Mouse (Mus musculus) gastrocnemius, adult 2 months (tissue): ENCODE measurements around the gene Olfr1054. TPM values are rescaled to one million over a fixed set of nuclear protein-coding genes. Genes with fewer than 3 reads are reported as not detected.
"Not testable (repeated sequence)": the region's sequence is repeated elsewhere in the genome, so short reads cannot be mapped to it uniquely, and the experiment has no call there.

Experiments used
- DNase-seq: peaks from one replicate; pipeline ENCODE4 v3.0.0; 2022
- H3K27ac ChIP-seq: fragments of 200-600 bp; 2 replicates; pipeline ENCODE4 v1.8.1; 2022; ENCODE audit warnings: mild to moderate bottlenecking
- H3K4me3 ChIP-seq: fragments of 200-600 bp; 2 replicates; pipeline ENCODE4 v1.8.1; 2022; ENCODE audit warnings: mild to moderate bottlenecking, moderate library complexity
- CTCF ChIP-seq: fragments of 200-600 bp; IDR thresholded peaks from 2 replicates; pipeline ENCODE4 v1.8.1; 2022; ENCODE audit warnings: antibody characterized with exemption, mild to moderate bottlenecking, moderate library complexity
- intact Hi-C: fragments of 180-260 bp; cut with DNase I; formaldehyde crosslinking; loops from one replicate; pipeline ENCODE4 v1.15.1; 2025
- long read RNA-seq, 2 experiments: library from polyadenylated mRNA; stranded (forward); transcript quantifications; one replicate each; pipeline ENCODE4 v2.0.0; 2021
- total RNA-seq, 2 experiments: library from RNA; stranded (reverse); gene quantifications; 2 replicates each; pipeline ENCODE4 v1.2.3; 2021

Olfr1054 gene
- total RNA-seq = not detected
- long read RNA-seq, experiment 1 = 0 reads
- long read RNA-seq, experiment 2 = 0 reads

GRCm38 (mm10) chr2:86335333-86335732 is at the start of gene Olfr1054:
TSS of gene Olfr1054 (minus strand) at chr2:86335433.
- no peak for DNase-seq
- intact Hi-C loops = loop anchor here (10.0 kb wide), 1 partner anchor 1619 kb away; the partner anchor contains the start of gene Olfr1156
- no peak within 1 kb of the TSS for H3K27ac ChIP-seq
- no peak within 1 kb of the TSS for H3K4me3 ChIP-seq
- no peak for TF ChIP-seq CTCF

GRCm38 (mm10) chr2:86378293-86378692 is 43.1 kb upstream of the Olfr1054 start, which contains the start of gene Olfr1057:
TSS of gene Olfr1057 (minus strand) at chr2:86378393.
- no peak for DNase-seq
- no peak within 1 kb of the TSS for H3K27ac ChIP-seq
- intact Hi-C loops = no loop called here
- no peak within 1 kb of the TSS for H3K4me3 ChIP-seq
- no peak for TF ChIP-seq CTCF

- intact Hi-C loops, H3K27ac ChIP-seq, DNase-seq, H3K4me3 ChIP-seq: not testable (repeated sequence)
Observed at GRCm38 (mm10) chr2:86366342-86366741, 31.1 kb upstream of the Olfr1054 start.

GRCm38 (mm10) chr2:86362369-86362768 is 27.1 kb upstream of the Olfr1054 start, which contains the start of gene Olfr1056:
TSS of gene Olfr1056 (minus strand) at chr2:86362469.
- Histone ChIP-seq H3K4me3 (no peak within 1 kb of the TSS), H3K27ac (no peak within 1 kb of the TSS)
- intact Hi-C loops = no loop called here
- no peak for TF ChIP-seq CTCF
- no peak for DNase-seq

- DNase-seq, H3K27ac ChIP-seq, intact Hi-C loops, H3K4me3 ChIP-seq: not testable (repeated sequence)
Observed at GRCm38 (mm10) chr2:86351751-86352150, 16.5 kb upstream of the Olfr1054 start.

GRCm38 (mm10) chr2:86350184-86350583 is 15.0 kb upstream of the Olfr1054 start, which contains the start of gene Olfr1055:
TSS of gene Olfr1055 (minus strand) at chr2:86350284.
- TF ChIP-seq CTCF = no peak
- intact Hi-C loops = no loop called here

GRCm38 (mm10) chr2:86315184-86315583 is 20.0 kb downstream of the Olfr1054 start, which contains the start of gene Olfr1053:
TSS of gene Olfr1053 (minus strand) at chr2:86315284.
- no peak for DNase-seq
- intact Hi-C loops = no loop called here
- Histone ChIP-seq H3K4me3 (no peak within 1 kb of the TSS), H3K27ac (no peak within 1 kb of the TSS)
- TF ChIP-seq CTCF = no peak

More at GRCm38 (mm10) chr2:86350184-86350583, 15.0 kb upstream of the Olfr1054 start, which contains the start of gene Olfr1055:
- no peak for DNase-seq
- H3K27ac ChIP-seq = no peak within 1 kb of the TSS
- no peak within 1 kb of the TSS for H3K4me3 ChIP-seq

GRCm38 (mm10) chr2:86292155-86292554 is 43.1 kb downstream of the Olfr1054 start, which contains the start of gene Olfr1052:
TSS of gene Olfr1052 (plus strand) at chr2:86292455.
- DNase-seq = no peak
- intact Hi-C loops = no loop called here
- TF ChIP-seq CTCF = no peak

More at GRCm38 (mm10) chr2:86292155-86292554, 43.1 kb downstream of the Olfr1054 start, which contains the start of gene Olfr1052:
- H3K27ac ChIP-seq = no peak within 1 kb of the TSS
- H3K4me3 ChIP-seq = no peak within 1 kb of the TSS

Other genes with a start within 250 kb of the Olfr1054 start
- not detected for gene Olfr1037, start 248.0 kb downstream of the Olfr1054 start, total RNA-seq
- gene Olfr1039, start 199.5 kb downstream of the Olfr1054 start, total RNA-seq = not detected
- gene Olfr1040, start 188.7 kb downstream of the Olfr1054 start, total RNA-seq = not detected
- gene Olfr1042, start 173.6 kb downstream of the Olfr1054 start, total RNA-seq = not detected
- not detected for gene Olfr1043, start 167.9 kb downstream of the Olfr1054 start, total RNA-seq
- not detected for gene Olfr1044, start 157.6 kb downstream of the Olfr1054 start, total RNA-seq
- not detected for gene Olfr52, start 149.8 kb downstream of the Olfr1054 start, total RNA-seq
- gene Olfr1045, start 132.4 kb downstream of the Olfr1054 start, total RNA-seq = not detected
- not detected for gene Olfr1046, start 116.1 kb downstream of the Olfr1054 start, total RNA-seq
- not detected for gene Olfr1047, start 104.0 kb downstream of the Olfr1054 start, total RNA-seq
- gene Olfr1048, start 95.1 kb downstream of the Olfr1054 start, total RNA-seq = not detected
- not detected for gene Olfr1049, start 77.1 kb downstream of the Olfr1054 start, total RNA-seq
- not detected for gene Olfr1051, start 56.3 kb downstream of the Olfr1054 start, total RNA-seq
- gene Olfr1052, start 43.0 kb downstream of the Olfr1054 start, total RNA-seq = not detected
- not detected for gene Olfr1053, start 20.1 kb downstream of the Olfr1054 start, total RNA-seq
- gene Olfr1055, start 14.9 kb upstream of the Olfr1054 start, total RNA-seq = not detected
- not detected for gene Olfr1056, start 27.0 kb upstream of the Olfr1054 start, total RNA-seq
- not detected for gene Olfr1057, start 43.0 kb upstream of the Olfr1054 start, total RNA-seq
- gene Olfr1058, start 53.1 kb upstream of the Olfr1054 start, total RNA-seq = not detected
- not detected for gene Olfr1061, start 78.6 kb upstream of the Olfr1054 start, total RNA-seq
- not detected for gene Olfr1062, start 91.3 kb upstream of the Olfr1054 start, total RNA-seq
- gene Olfr1065, start 115.2 kb upstream of the Olfr1054 start, total RNA-seq = not detected
- gene Olfr1066, start 120.8 kb upstream of the Olfr1054 start, total RNA-seq = not detected
- gene Olfr228, start 152.0 kb upstream of the Olfr1054 start, total RNA-seq = not detected
- not detected for gene Olfr1076, start 173.0 kb upstream of the Olfr1054 start, total RNA-seq
- gene Olfr1079, start 207.0 kb upstream of the Olfr1054 start, total RNA-seq = not detected
- gene Olfr1080, start 222.8 kb upstream of the Olfr1054 start, total RNA-seq = not detected